Mouse (Mus musculus): ENCODE measurements around the gene Tpst1. TPM values are rescaled to one million over a fixed set of nuclear protein-coding genes. Genes with fewer than 3 reads are reported as not detected.
A peak's percentile ranks its signal among the peaks of the same experiment; 100 is the strongest.

Tpst1 gene
- polyA plus RNA-seq, 1 experiment: 33.0 TPM

DNA sequence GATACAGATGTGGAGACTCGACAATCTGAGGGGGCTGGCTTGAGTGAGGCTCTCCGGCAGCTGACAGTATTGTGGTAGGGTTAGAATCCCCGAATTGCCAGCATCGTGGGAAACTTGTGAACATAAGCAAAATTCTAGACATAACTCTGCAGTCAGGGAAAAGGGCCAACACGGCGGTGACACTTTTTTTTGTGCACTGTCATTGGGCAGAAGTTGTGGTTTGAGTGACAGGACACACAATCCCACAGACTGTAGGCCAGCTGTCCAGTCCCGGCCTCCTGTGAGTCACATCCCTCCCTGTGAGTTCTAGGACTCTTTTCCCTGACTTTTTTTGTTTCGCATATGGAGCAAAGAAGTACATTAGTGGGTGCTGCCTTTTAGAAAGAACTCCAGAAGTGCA, 72.8 kb downstream of the Tpst1 start:
- Histone ChIP-seq H3K4me1 (ENCODE audit: control insufficient read depth, insufficient read depth, low read length) (no peaks in the 10 kb centered on the region), H3K27ac (ENCODE audit: insufficient read depth, low read length) (no peak overlapping the region), H3K4me3 (ENCODE audit: insufficient read depth, low read length) (peak overlapping the region; percentile 59; the same call in 1 of the 2 replicates)
- TF ChIP-seq CTCF (IDR thresholded peaks at IDR 0.05; ENCODE audit: extremely low read depth, insufficient read depth, low read length) (no peak), POLR2A (IDR thresholded peaks at IDR 0.05; ENCODE audit: extremely low read depth, insufficient read depth, low read length) (no peak)

DNA sequence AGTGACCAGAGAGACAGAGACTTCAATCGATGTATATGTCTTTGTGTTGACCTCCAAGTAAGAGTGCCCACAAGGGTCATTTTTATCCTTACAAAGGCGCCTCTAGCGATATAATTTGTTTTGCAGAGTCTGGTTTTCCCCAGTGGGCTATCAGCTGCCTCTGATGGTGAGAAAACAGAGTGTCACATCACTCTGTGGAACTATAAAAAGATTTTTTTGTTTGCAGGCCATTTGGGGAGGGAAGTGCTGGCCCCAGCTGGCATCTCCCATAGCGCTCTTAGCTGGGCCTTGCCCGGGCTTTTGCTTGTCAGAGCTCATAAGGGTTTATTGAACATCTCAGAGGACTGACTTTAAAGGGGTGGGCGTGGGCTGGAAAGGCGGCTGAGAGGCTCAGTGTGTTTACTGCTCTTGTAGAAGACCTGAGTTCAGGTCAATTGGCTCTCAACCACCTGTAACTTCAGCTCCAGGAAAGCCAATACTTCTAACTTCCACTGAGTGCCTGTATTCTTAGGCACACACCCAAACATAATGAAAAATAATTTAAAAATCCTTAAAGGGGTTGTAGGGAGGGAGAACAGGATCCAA, 76.7 kb downstream of the Tpst1 start:
- Histone ChIP-seq H3K27ac (ENCODE audit: insufficient read depth, low read length) (no peak overlapping the region), H3K4me3 (ENCODE audit: insufficient read depth, low read length) (no peak overlapping the region), H3K4me1 (ENCODE audit: control insufficient read depth, insufficient read depth, low read length) (no peaks in the 10 kb centered on the region)
- TF ChIP-seq CTCF (IDR thresholded peaks at IDR 0.05; ENCODE audit: extremely low read depth, insufficient read depth, low read length): no peak
- TF ChIP-seq POLR2A (IDR thresholded peaks at IDR 0.05; ENCODE audit: extremely low read depth, insufficient read depth, low read length): no peak

GRCm38 (mm10) chr5:130154286-130154685, 81.2 kb downstream of the Tpst1 start:
- Histone ChIP-seq H3K4me3 (ENCODE audit: insufficient read depth, low read length) (no peak overlapping the region), H3K4me1 (ENCODE audit: control insufficient read depth, insufficient read depth, low read length) (no peaks in the 10 kb centered on the region), H3K27ac (ENCODE audit: insufficient read depth, low read length) (no peak overlapping the region)
- TF ChIP-seq CTCF (IDR thresholded peaks at IDR 0.05; ENCODE audit: extremely low read depth, insufficient read depth, low read length): no peak
- TF ChIP-seq POLR2A (IDR thresholded peaks at IDR 0.05; ENCODE audit: extremely low read depth, insufficient read depth, low read length): no peak

DNA sequence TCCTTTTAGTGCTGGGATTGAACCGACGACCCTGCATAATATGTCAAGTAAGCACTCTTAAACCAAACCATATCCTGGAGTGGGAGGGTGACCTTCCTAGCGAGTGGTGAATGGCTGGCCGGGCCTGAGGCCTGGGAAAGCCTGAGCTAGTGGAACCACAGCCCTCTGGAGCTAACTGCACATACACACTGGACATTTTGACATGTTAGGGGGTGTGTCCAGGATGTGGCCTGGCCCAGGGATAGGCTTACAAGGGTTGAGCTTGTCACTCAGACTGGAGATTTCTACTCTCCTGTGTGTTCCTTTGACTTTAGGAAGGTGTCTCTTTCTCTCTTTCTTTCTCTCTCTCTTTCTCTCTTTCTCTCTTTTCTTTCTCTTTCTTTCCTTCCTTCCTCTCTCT, 85.4 kb downstream of the Tpst1 start:
- TF ChIP-seq POLR2A (IDR thresholded peaks at IDR 0.05; ENCODE audit: extremely low read depth, insufficient read depth, low read length) (no peak), CTCF (IDR thresholded peaks at IDR 0.05; ENCODE audit: extremely low read depth, insufficient read depth, low read length) (no peak)
- Histone ChIP-seq H3K4me3 (ENCODE audit: insufficient read depth, low read length) (no peak overlapping the region), H3K4me1 (ENCODE audit: control insufficient read depth, insufficient read depth, low read length) (no peaks in the 10 kb centered on the region), H3K27ac (ENCODE audit: insufficient read depth, low read length) (no peak overlapping the region)

- Histone ChIP-seq H3K4me3 (ENCODE audit: insufficient read depth, low read length) (no peak overlapping the region), H3K27ac (ENCODE audit: insufficient read depth, low read length) (no peak overlapping the region)
- TF ChIP-seq CTCF (IDR thresholded peaks at IDR 0.05; ENCODE audit: extremely low read depth, insufficient read depth, low read length): no peak
These were observed 86.7 kb downstream of the Tpst1 start for GRCm38 (mm10) chr5:130159761-130160201.

DNA sequence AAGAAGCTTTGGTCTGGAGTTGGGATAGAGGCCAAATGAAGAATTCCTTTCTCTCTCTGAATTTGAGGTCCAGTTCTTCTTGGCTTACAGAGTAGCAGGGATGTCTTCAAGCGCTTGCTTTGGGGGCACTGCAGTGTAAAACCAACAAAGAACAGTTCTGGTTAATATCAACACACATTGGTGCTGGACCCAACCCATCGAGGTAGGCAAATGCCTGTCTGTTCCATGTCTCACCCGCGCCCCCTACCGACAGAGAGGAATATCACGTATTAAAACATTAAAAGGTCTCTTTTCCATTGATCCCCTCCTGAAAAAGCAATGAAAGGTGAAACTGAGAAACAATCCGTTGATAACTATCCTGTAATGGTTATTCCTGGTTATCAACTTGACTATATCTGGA, 90.5 kb downstream of the Tpst1 start:
- TF ChIP-seq CTCF (IDR thresholded peaks at IDR 0.05; ENCODE audit: extremely low read depth, insufficient read depth, low read length) (peak; percentile 91), POLR2A (IDR thresholded peaks at IDR 0.05; ENCODE audit: extremely low read depth, insufficient read depth, low read length) (no peak)

More at GRCm38 (mm10) chr5:130159761-130160201, 86.7 kb downstream of the Tpst1 start:
- H3K4me1 ChIP-seq (ENCODE audit: control insufficient read depth, insufficient read depth, low read length): no peaks in the 10 kb centered on the region

DNA sequence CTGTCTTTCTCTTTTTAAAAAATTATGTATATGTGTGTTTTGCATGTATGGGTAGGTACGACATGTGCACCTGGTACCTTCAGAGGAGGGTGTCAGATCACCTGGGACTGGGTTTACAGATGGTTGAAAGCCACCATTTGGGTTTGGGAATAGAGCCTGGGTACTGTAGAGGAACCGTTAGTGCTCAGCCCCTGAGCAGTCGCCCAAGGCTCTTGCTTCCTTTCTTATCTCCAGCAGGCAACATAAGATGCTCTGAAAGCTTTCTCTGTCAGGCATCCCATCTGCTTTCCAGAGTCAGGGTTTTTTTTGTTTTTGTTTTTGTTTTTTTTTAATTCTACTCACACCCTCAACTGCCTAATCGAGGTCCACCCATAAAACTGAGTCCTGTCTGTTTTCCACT, 92.1 kb downstream of the Tpst1 start:
- no peaks in the 10 kb centered on the region for H3K4me1 ChIP-seq (ENCODE audit: control insufficient read depth, insufficient read depth, low read length)
- TF ChIP-seq POLR2A (IDR thresholded peaks at IDR 0.05; ENCODE audit: extremely low read depth, insufficient read depth, low read length): no peak
- no peak for TF ChIP-seq CTCF (IDR thresholded peaks at IDR 0.05; ENCODE audit: extremely low read depth, insufficient read depth, low read length)
- H3K4me3 ChIP-seq (ENCODE audit: insufficient read depth, low read length): no peak overlapping the region
- no peak overlapping the region for H3K27ac ChIP-seq (ENCODE audit: insufficient read depth, low read length)

More for the DNA sequence above, 90.5 kb downstream of the Tpst1 start:
- H3K4me3 ChIP-seq (ENCODE audit: insufficient read depth, low read length): no peak overlapping the region
- no peak overlapping the region for H3K27ac ChIP-seq (ENCODE audit: insufficient read depth, low read length)
- no peaks in the 10 kb centered on the region for H3K4me1 ChIP-seq (ENCODE audit: control insufficient read depth, insufficient read depth, low read length)

- H3K4me3 ChIP-seq (ENCODE audit: insufficient read depth, low read length): no peak overlapping the region
- no peak overlapping the region for H3K27ac ChIP-seq (ENCODE audit: insufficient read depth, low read length)
- TF ChIP-seq POLR2A (IDR thresholded peaks at IDR 0.05; ENCODE audit: extremely low read depth, insufficient read depth, low read length) (no peak), CTCF (IDR thresholded peaks at IDR 0.05; ENCODE audit: extremely low read depth, insufficient read depth, low read length) (no peak)
- peaks cover 6% of the 10 kb centered on the region for H3K4me1 ChIP-seq (ENCODE audit: control insufficient read depth, insufficient read depth, low read length)
These were observed 96.0 kb downstream of the Tpst1 start for GRCm38 (mm10) chr5:130169109-130169508.

- peak overlapping the region; percentile 88 for H3K4me3 ChIP-seq (ENCODE audit: insufficient read depth, low read length)
- H3K4me1 ChIP-seq (ENCODE audit: control insufficient read depth, insufficient read depth, low read length): peaks cover 6% of the 10 kb centered on the region
- TF ChIP-seq POLR2A (IDR thresholded peaks at IDR 0.05; ENCODE audit: extremely low read depth, insufficient read depth, low read length): no peak
- TF ChIP-seq CTCF (IDR thresholded peaks at IDR 0.05; ENCODE audit: extremely low read depth, insufficient read depth, low read length): no peak
- peak overlapping the region; percentile 96 for H3K27ac ChIP-seq (ENCODE audit: insufficient read depth, low read length)
These were observed 97.7 kb downstream of the Tpst1 start for GRCm38 (mm10) chr5:130170666-130171422.

DNA sequence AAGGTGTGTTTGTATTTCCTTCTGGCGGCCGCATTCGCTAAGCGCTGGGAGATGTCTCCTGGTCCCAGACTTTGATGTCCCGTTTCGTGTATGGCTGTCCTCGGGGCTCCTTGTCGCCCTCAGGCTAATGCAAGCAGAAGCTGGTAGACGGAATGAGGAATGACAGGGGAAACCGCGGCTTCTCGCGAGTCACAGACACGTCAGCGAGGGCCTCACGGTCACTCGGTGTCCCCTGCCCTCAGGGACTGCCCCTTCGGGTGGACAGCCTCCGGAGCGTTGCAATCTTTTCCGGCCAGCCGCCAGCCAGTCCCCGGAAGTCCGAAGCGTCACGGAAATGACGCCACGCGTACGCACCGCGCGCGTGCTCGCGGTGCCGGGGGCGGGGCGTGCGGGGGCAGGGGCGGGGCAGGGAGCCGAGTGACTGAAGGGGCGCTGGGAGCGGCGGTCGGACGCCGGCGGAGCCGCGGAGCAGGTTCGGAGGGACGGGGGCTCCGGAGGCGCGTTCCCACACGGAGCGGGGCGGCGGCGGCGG, 98.4 kb downstream of the Tpst1 start, which contains the start of gene Rabgef1:
Rabgef1 (plus strand) TSS at position 376 of the 532 bp plus-strand sequence.
- Histone ChIP-seq H3K4me1 (ENCODE audit: control insufficient read depth, insufficient read depth, low read length) (peaks cover 6% of the 10 kb centered on the region), H3K27ac (ENCODE audit: insufficient read depth, low read length) (peak within 1 kb of the TSS; percentile 96)
- TF ChIP-seq POLR2A (IDR thresholded peaks at IDR 0.05; ENCODE audit: extremely low read depth, insufficient read depth, low read length) (peak; percentile 97), CTCF (IDR thresholded peaks at IDR 0.05; ENCODE audit: extremely low read depth, insufficient read depth, low read length) (no peak)

More for the DNA sequence above, 98.4 kb downstream of the Tpst1 start, which contains the start of gene Rabgef1:
- peak within 1 kb of the TSS; percentile 88 for H3K4me3 ChIP-seq (ENCODE audit: insufficient read depth, low read length)

All from cortical plate, adult 2 months (tissue).